Mouse (Mus musculus): ENCODE data around the gene Olfr785. TPM values are rescaled to one million over a fixed set of nuclear protein-coding genes. Genes with fewer than 3 reads are reported as not detected.
"Not testable (repeated sequence)": the region's sequence is repeated elsewhere in the genome, so short reads cannot be mapped to it uniquely, and the experiment has no call there.

Gene Olfr785
- not detected for polyA plus RNA-seq (2012; fragmentation: generic; extraction: Trizol)
- long read RNA-seq, experiment 1: 0 reads
- long read RNA-seq, experiment 2: 0 reads

DNA sequence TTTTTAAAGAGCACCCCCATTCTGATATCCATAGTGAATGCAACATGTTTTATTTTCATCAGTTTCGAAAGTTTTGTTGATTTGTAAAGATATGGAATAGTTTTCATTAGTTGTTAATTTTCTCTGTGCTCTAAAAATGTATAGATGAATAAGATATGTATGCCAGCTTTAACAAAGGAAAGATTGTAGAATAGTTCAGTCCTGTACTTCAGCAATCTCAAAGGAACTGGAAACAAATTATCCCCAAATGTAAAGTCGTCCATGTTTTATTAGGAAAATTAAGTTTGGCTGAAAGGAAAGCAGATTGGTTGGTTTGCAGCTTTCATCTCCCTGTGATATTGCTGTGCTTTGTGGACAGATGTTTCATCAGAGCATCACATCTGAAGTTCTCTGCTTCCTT, at the start of gene Olfr785:
Gene Olfr785, plus strand, starts transcription at position 301 of the 400 bp plus-strand sequence.
- Histone ChIP-seq H3K4me3 (ENCODE audit: insufficient read depth, poor library complexity, severe bottlenecking) (no peak within 1 kb of the TSS), H3K79me3 (ENCODE audit: low read depth) (no peaks in the 10 kb centered on the region), H3K79me2 (ENCODE audit: control insufficient read depth, insufficient read depth) (no peaks in the 10 kb centered on the region), H3ac (ENCODE audit: control insufficient read depth, insufficient read length, low read depth) (no peak within 1 kb of the TSS), H3K27me3 (ENCODE audit: control insufficient read depth, insufficient read depth, insufficient read length) (no peaks in the 10 kb centered on the region), H3K36me3 (ENCODE audit: control insufficient read depth, insufficient read depth) (no peaks in the 10 kb centered on the region)
- TF ChIP-seq MAX (IDR thresholded peaks at IDR 0.05) (no peak), CEBPB (IDR thresholded peaks at IDR 0.05; ENCODE audit: low read depth) (no peak), MYOG (IDR thresholded peaks at IDR 0.05; ENCODE audit: control insufficient read depth, extremely low read depth, insufficient read length) (no peak), MYOD1 (IDR thresholded peaks at IDR 0.05; ENCODE audit: control insufficient read depth, insufficient read length, low read depth) (no peak), CTCF (IDR thresholded peaks at IDR 0.05; ENCODE audit: control insufficient read depth, insufficient read depth, insufficient read length) (no peak), USF1 (IDR thresholded peaks at IDR 0.05; ENCODE audit: low read depth) (no peak), FOSL1 (IDR thresholded peaks at IDR 0.05; ENCODE audit: insufficient read depth, low read length, poor library complexity, severe bottlenecking) (no peak)

DNA sequence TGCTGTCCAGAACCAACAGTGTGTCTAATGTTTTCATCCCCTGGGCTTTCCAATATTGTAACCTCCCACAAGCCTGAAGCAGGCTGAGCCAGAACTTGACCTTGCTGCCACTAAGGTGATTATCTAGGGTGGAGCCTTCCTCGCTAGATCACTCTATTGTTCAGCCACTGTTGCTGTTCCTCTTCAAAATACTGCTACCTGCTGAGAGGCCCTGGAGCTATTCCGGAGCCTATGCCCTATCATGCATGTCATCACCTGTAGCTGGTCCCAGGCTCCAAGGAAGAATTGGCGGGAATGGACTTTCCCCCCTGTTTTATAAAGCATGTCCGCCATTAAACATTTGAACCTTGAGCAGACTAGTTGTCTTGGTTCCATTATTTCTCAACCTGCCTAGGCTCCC, 48.7 kb upstream of the Olfr785 start:
- not testable (repeated sequence) for H3K79me2 ChIP-seq (ENCODE audit: control insufficient read depth, insufficient read depth); H3K79me3 ChIP-seq (ENCODE audit: low read depth); H3ac ChIP-seq (ENCODE audit: control insufficient read depth, insufficient read length, low read depth); H3K4me3 ChIP-seq (ENCODE audit: insufficient read depth, poor library complexity, severe bottlenecking); H3K27me3 ChIP-seq (ENCODE audit: control insufficient read depth, insufficient read depth, insufficient read length); H3K36me3 ChIP-seq (ENCODE audit: control insufficient read depth, insufficient read depth)

DNA sequence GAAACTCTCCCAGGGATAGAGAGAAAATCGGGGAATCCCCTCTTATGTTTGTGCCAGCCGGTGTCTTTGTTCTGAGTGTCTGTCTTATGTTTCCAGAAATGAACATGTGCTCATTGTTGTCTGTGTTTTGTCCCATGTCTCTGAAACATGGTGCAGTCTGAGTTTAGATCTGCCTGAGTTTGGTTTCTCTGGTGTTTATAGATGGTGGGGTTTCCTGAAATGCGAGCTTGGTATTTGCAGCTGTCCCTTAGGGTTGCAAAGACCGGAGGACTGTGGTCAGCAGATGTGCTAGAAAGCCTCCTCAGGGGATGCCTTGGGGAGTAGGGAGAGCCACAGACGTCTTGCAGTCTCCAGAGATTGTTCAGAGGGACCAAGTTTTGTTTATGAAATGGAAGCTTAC, 47.9 kb upstream of the Olfr785 start:
- no peak overlapping the region for H3K4me3 ChIP-seq (ENCODE audit: insufficient read depth, poor library complexity, severe bottlenecking)
- no peaks in the 10 kb centered on the region for H3K36me3 ChIP-seq (ENCODE audit: control insufficient read depth, insufficient read depth)
- TF ChIP-seq CTCF (IDR thresholded peaks at IDR 0.05; ENCODE audit: control insufficient read depth, insufficient read depth, insufficient read length) (no peak), MYOD1 (IDR thresholded peaks at IDR 0.05; ENCODE audit: control insufficient read depth, insufficient read length, low read depth) (peak; percentile 13)
- no peaks in the 10 kb centered on the region for H3K79me3 ChIP-seq (ENCODE audit: low read depth)
- no peak overlapping the region for H3ac ChIP-seq (ENCODE audit: control insufficient read depth, insufficient read length, low read depth)
- H3K27me3 ChIP-seq (ENCODE audit: control insufficient read depth, insufficient read depth, insufficient read length): no peaks in the 10 kb centered on the region
- H3K79me2 ChIP-seq (ENCODE audit: control insufficient read depth, insufficient read depth): no peaks in the 10 kb centered on the region

DNA sequence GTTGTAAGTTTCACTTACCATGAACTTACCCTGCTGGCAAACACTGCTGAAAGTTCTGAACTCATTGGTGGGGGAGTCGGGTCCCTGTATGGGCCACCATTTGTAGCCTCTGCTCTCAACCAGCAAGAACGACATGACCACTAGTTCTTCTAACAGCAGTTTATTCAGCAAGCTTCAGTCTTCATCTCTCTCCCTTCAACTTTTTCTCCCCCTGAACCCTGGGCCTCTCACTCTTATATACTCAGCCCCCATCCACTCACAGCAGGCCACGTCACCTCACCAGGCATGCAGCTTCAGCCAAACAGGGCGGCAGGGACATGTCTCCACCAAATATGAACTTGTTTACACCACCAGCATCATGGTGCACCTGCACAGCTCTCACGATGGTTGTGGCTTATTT, 31.2 kb upstream of the Olfr785 start:
- H3K79me2 ChIP-seq (ENCODE audit: control insufficient read depth, insufficient read depth); H3K36me3 ChIP-seq (ENCODE audit: control insufficient read depth, insufficient read depth); H3K79me3 ChIP-seq (ENCODE audit: low read depth): not testable (repeated sequence)

DNA sequence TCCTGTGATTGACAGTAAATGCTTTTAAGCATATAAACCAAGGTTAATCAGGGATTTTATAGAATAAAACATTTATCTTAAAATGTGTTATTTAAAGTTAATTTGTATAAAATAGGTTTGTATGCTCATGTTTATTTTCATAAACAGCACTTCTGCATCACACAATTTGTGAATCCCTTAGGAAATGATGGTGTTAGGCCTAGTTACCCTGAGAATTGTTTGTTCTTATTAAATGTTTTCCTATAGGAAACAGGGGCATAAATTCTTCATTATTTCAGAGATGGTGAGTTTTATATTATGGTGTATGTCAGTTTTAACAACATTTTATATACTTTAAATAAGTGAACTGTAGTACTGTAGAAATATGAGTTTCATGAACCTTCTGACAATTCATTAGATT, 21.4 kb upstream of the Olfr785 start, which contains the start of gene Olfr784:
Gene Olfr784, plus strand, starts transcription at position 301 of the 400 bp plus-strand sequence.
- no peak within 1 kb of the TSS for H3K4me3 ChIP-seq (ENCODE audit: insufficient read depth, poor library complexity, severe bottlenecking)
- TF ChIP-seq MAX (IDR thresholded peaks at IDR 0.05) (no peak), MYOD1 (IDR thresholded peaks at IDR 0.05; ENCODE audit: control insufficient read depth, insufficient read length, low read depth) (no peak), USF1 (IDR thresholded peaks at IDR 0.05; ENCODE audit: low read depth) (no peak), CTCF (IDR thresholded peaks at IDR 0.05; ENCODE audit: control insufficient read depth, insufficient read depth, insufficient read length) (no peak), CEBPB (IDR thresholded peaks at IDR 0.05; ENCODE audit: low read depth) (no peak), MYOG (IDR thresholded peaks at IDR 0.05; ENCODE audit: control insufficient read depth, extremely low read depth, insufficient read length) (no peak), FOSL1 (IDR thresholded peaks at IDR 0.05; ENCODE audit: insufficient read depth, low read length, poor library complexity, severe bottlenecking) (no peak)
- H3K36me3 ChIP-seq (ENCODE audit: control insufficient read depth, insufficient read depth): no peaks in the 10 kb centered on the region
- H3K79me3 ChIP-seq (ENCODE audit: low read depth): no peaks in the 10 kb centered on the region
- H3ac ChIP-seq (ENCODE audit: control insufficient read depth, insufficient read length, low read depth): no peak within 1 kb of the TSS
- H3K27me3 ChIP-seq (ENCODE audit: control insufficient read depth, insufficient read depth, insufficient read length): no peaks in the 10 kb centered on the region
- no peaks in the 10 kb centered on the region for H3K79me2 ChIP-seq (ENCODE audit: control insufficient read depth, insufficient read depth)

More for the DNA sequence above, 31.2 kb upstream of the Olfr785 start:
- H3K27me3 ChIP-seq (ENCODE audit: control insufficient read depth, insufficient read depth, insufficient read length); H3K4me3 ChIP-seq (ENCODE audit: insufficient read depth, poor library complexity, severe bottlenecking); H3ac ChIP-seq (ENCODE audit: control insufficient read depth, insufficient read length, low read depth): not testable (repeated sequence)

DNA sequence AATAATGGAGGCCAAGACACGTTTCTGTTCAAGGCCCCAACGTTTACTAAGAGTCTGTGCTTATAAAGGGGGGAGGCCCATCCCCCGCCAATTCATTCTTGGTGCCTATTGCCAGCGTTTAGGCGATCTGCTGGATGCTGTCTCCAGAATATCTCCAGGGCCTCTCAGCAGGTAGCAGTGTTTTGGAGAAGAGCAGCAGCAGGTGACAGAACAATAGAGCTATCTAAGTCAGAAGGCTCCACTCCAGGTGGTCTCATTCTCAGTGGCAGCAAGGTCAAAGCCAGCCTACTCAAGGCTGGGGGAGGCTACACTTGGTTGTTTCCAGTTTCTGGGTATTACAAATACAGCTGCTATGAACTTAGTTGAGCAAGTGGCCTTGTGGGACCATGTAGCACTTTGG, 4.3 kb upstream of the Olfr785 start:
- Histone ChIP-seq H3K79me3 (ENCODE audit: low read depth) (no peaks in the 10 kb centered on the region), H3K36me3 (ENCODE audit: control insufficient read depth, insufficient read depth) (no peaks in the 10 kb centered on the region), H3K27me3 (ENCODE audit: control insufficient read depth, insufficient read depth, insufficient read length) (no peaks in the 10 kb centered on the region), H3K79me2 (ENCODE audit: control insufficient read depth, insufficient read depth) (no peaks in the 10 kb centered on the region), H3K4me3 (ENCODE audit: insufficient read depth, poor library complexity, severe bottlenecking) (no peak overlapping the region), H3ac (ENCODE audit: control insufficient read depth, insufficient read length, low read depth) (no peak overlapping the region)
- no peak for TF ChIP-seq CEBPB (IDR thresholded peaks at IDR 0.05; ENCODE audit: low read depth)
- no peak for TF ChIP-seq MYOD1 (IDR thresholded peaks at IDR 0.05; ENCODE audit: control insufficient read depth, insufficient read length, low read depth)
- no peak for TF ChIP-seq FOSL1 (IDR thresholded peaks at IDR 0.05; ENCODE audit: insufficient read depth, low read length, poor library complexity, severe bottlenecking)
- TF ChIP-seq MAX (IDR thresholded peaks at IDR 0.05): no peak

DNA sequence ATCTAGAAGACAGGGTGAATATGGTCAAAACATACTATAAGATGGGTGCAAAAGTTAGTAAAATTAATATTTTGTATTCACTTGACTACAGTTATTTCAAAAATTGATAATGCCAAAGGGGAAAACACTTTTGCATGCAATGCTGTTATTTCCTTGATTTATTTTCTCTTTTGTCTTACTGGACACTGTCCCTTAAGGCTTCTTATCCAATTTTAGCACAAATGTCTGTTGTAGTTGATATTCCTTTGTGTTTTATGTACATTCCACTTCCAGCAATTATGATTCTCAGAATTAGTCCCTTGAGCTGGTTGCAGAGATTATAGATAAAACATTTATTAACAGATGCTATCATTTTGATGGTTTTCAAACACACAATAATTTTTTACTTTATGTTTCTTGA, 21.8 kb downstream of the Olfr785 start, which contains the start of gene Olfr786:
Gene Olfr786, plus strand, starts transcription at position 301 of the 400 bp plus-strand sequence.
- H3K79me2 ChIP-seq (ENCODE audit: control insufficient read depth, insufficient read depth): no peaks in the 10 kb centered on the region
- TF ChIP-seq CEBPB (IDR thresholded peaks at IDR 0.05; ENCODE audit: low read depth) (no peak), USF1 (IDR thresholded peaks at IDR 0.05; ENCODE audit: low read depth) (no peak), FOSL1 (IDR thresholded peaks at IDR 0.05; ENCODE audit: insufficient read depth, low read length, poor library complexity, severe bottlenecking) (no peak), MYOG (IDR thresholded peaks at IDR 0.05; ENCODE audit: control insufficient read depth, extremely low read depth, insufficient read length) (no peak), CTCF (IDR thresholded peaks at IDR 0.05; ENCODE audit: control insufficient read depth, insufficient read depth, insufficient read length) (no peak), MYOD1 (IDR thresholded peaks at IDR 0.05; ENCODE audit: control insufficient read depth, insufficient read length, low read depth) (no peak), MAX (IDR thresholded peaks at IDR 0.05) (no peak)
- H3ac ChIP-seq (ENCODE audit: control insufficient read depth, insufficient read length, low read depth): no peak within 1 kb of the TSS
- H3K79me3 ChIP-seq (ENCODE audit: low read depth): no peaks in the 10 kb centered on the region
- H3K36me3 ChIP-seq (ENCODE audit: control insufficient read depth, insufficient read depth): no peaks in the 10 kb centered on the region
- no peak within 1 kb of the TSS for H3K4me3 ChIP-seq (ENCODE audit: insufficient read depth, poor library complexity, severe bottlenecking)
- no peaks in the 10 kb centered on the region for H3K27me3 ChIP-seq (ENCODE audit: control insufficient read depth, insufficient read depth, insufficient read length)

Data from C2C12 (cell line).